Mouse (Mus musculus): ENCODE measurements around the gene H2-DMb2.

DNA sequence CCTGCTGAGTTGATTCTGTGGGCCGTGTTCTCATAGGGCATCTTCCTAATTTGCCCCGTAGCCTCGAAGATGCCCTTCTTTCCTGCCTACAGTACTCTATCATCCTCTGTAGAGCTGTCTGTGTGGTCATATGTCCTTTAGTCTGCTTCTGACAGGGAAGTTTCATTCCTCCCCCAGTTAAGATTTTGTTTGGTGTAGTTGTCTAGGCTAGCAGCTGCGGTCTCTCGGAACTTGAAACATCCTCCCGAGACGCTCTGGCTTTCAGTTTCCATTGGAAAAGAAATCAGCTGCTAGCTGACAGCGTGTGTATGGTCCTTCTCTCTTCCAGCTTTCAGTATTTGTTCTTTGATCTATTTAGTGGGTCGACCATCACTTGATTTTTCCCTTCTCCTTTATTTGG lies 38.3 kb upstream of the H2-DMb2 start:
- TF ChIP-seq CTCF (IDR thresholded peaks at IDR 0.05; ENCODE audit: borderline replicate concordance, control insufficient read depth, extremely low read depth, insufficient read depth, low read length, poor library complexity) (no peak), POLR2A (IDR thresholded peaks at IDR 0.05; ENCODE audit: control insufficient read depth, extremely low read depth, insufficient read depth, low read length, poor library complexity) (no peak)

All from thymus, adult 2 months (tissue).